Mouse (Mus musculus) CH12F3 (cell line): ENCODE results near the gene Scgb1b30.
"Not testable (repeated sequence)": the region's sequence is repeated elsewhere in the genome, so short reads cannot be mapped to it uniquely, and the experiment has no call there.

Experiments used
- in situ Hi-C: fragments of 300-500 bp; cut with MboI; formaldehyde crosslinking; loops from 2 replicates; pipeline ENCODE4 v1.14.3; 2020; ENCODE audit warnings: low sequenced_read_pairs

Gene Scgb1b30

GRCm38 (mm10) chr7:34094911-34095481, at the start of gene Scgb1b30:
Gene Scgb1b30 (plus strand): TSS chr7:34095431.
- in situ Hi-C loops: no loop called here

GRCm38 (mm10) chr7:34068132-34068531, 27.1 kb upstream of the Scgb1b30 start:
- in situ Hi-C loops: not testable (repeated sequence)

DNA sequence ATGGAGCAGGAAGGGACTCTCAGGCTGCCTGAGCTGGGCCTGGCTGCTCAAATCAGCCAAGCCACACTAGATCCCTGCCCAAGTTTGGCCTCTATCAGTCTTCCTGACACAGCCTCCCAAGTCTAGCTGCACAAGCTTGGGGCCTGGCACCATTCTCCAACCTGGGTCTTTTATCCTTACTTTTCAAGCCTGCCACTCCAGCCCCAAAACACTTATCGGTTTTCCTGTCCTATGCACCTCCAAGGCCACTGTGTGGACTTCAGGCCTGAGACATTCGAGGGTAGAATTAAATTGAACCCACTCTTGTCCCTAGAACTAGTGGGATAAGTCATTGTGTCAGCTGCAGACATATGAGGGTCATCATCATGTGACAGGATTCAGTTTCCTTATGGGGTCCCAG, 4.8 kb downstream of the Scgb1b30 start:
- in situ Hi-C loops: no loop called here

DNA sequence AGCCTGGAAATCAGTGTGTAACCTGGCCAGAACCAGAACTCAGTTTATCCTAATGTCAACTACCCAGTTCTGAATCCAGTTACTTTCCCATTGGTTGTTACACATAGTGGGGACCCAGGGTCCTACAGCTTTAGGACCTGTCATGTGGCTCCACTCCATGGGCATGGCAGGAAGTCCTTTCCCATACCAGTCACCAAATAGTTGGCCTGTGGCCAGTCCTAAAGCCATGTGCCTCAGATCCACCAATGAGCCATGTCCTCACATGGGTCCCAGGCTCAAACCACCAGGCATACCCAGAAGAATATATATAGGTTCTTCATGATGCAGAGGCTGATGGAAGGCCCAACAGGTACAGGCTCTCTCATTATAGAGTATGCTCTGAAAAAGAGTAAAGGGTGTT, 6.0 kb downstream of the Scgb1b30 start:
- in situ Hi-C loops: no loop called here

DNA sequence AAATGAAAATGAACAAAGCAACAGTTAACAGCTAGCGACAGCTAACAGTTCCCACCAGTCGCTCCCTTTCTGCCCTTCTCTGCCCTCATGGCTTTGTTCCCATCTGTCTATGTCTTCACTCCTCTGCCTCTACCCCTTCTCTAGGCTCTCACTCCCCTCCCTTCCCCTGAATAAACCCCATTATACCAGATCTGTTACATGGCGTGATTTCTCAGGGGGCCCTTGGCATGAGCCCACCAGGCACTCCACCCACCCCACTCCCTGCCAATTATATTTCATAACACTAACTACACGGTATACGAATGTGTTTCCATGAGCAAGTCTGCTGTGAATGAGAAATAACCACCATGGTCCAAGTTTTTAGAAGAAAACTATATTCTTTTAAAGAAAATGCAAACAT, 14.0 kb downstream of the Scgb1b30 start:
- in situ Hi-C loops: no loop called here

- in situ Hi-C loops: no loop called here
Measured at GRCm38 (mm10) chr7:34116601-34117000, 21.4 kb downstream of the Scgb1b30 start.

DNA sequence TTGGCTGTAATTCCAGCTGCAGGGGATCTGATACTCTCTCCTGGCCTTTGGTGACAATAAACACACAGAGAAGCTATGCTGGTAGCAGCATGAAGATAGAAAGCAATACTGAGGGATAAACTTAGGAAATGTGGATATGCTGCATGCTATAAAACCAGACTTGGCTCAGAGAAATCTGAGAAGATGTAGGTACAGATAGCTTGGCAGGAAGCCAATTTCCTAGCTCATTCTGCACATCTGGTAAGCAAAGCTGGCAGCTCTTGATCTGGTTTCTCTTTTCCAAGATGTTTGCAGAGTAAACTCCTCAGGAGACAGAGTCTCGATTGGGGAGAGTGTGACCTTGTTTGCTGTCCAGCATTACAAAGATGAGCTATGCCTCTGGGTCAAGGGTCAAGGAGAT, 25.4 kb downstream of the Scgb1b30 start:
- in situ Hi-C loops: not testable (repeated sequence)

- in situ Hi-C loops: no loop called here
Measured at GRCm38 (mm10) chr7:34122987-34123720, 27.9 kb downstream of the Scgb1b30 start.

DNA sequence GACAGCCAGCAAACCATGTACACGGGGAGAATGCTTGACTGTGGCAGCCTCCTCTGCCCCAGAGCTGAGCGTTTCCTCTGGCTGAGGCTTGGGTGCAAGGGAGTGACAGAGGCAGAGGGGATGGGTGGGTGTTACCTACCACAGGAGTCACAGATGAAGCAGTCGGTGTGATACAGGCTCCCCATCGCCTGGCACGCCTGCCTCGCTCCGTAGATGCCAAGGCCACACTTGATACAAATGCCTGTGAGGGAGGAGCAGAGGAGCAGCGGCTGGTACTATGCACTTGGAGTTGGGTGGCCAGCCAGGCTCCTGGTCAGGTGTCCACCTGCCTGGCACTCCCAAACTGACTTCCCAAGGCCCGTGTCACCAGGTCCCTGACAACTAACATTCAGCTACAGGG, 30.1 kb downstream of the Scgb1b30 start:
- in situ Hi-C loops: no loop called here

GRCm38 (mm10) chr7:34126291-34126690, 31.1 kb downstream of the Scgb1b30 start:
- in situ Hi-C loops: no loop called here

GRCm38 (mm10) chr7:34131118-34131517, 35.9 kb downstream of the Scgb1b30 start:
- in situ Hi-C loops: no loop called here

- in situ Hi-C loops: no loop called here
Measured at GRCm38 (mm10) chr7:34131959-34132354, 36.7 kb downstream of the Scgb1b30 start.

GRCm38 (mm10) chr7:34132355-34133079, 37.3 kb downstream of the Scgb1b30 start:
- in situ Hi-C loops: no loop called here

DNA sequence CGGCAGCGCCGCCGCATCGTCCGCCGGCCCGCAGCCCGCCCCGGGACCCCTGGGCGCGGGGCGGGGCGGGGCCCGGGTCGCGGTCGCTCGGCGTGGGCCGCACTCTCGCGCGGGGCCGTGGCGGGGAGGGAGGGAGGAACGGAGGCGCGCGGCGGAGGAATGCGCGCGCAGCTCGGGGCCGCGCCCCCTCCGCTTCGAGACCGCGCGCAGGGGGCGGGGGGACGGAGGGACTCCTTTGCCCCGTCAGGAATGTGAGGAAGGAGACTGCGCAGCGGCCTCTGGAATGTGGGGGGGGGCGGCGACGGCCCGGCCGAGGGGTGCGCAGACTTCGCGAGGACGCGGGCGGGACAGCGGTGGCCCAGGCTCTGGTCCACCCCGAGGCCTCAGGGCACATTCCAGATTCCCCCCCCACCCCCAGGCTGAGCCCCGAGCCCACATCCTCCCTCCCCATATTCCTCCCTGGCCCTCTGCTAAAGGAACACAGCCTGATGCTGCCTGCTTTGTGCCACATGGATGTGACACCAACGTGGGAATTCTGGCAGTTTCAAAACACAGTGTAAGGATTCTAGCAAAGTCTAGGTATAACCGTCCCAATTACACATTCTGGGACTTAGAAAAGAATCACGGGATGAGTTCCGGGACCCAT, 38.0 kb downstream of the Scgb1b30 start, which contains the start of gene Wtip:
Gene Wtip, minus strand, starts transcription at position 152 of the 646 bp plus-strand sequence.
- in situ Hi-C loops: no loop called here

GRCm38 (mm10) chr7:34134336-34134735, 39.1 kb downstream of the Scgb1b30 start:
- in situ Hi-C loops: no loop called here

DNA sequence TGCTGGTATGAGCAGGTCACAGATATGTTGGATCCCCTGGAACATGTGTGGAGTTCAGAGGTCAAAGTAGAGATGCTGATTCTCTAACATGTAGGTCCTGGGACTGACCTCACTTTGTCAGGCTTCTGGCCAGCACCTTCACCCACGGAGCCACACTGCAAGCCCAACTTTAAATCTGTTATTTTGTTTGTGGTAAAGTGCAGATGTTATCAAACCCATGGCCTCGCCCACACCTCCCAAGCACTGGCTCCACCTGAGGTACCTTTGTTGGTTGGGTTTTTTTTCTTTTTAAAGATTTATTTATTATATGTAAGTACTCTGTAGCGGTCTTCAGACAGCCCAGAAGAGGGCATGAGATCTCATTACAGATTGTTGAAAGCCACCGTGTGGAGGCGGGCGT, 44.3 kb downstream of the Scgb1b30 start:
- in situ Hi-C loops: no loop called here

DNA sequence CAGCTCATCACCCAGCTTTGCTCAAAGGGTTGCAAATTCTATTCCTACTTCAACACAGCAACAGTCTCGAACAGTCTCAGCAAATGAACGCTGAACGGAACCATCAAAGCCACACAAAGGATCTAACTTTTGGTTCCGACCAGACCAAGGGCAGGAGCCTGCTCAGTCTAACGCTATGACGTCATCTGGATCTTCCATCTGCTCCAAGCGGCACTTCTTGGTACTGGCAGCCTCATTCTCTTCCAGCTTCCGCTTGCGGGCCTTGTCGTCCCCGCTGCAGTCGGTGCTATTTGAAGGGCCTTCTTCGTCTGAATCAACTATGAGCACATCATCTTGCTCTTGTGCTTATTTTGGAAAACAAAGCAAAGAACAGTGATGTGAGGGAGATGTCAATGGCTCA, 45.9 kb downstream of the Scgb1b30 start:
- in situ Hi-C loops: no loop called here

DNA sequence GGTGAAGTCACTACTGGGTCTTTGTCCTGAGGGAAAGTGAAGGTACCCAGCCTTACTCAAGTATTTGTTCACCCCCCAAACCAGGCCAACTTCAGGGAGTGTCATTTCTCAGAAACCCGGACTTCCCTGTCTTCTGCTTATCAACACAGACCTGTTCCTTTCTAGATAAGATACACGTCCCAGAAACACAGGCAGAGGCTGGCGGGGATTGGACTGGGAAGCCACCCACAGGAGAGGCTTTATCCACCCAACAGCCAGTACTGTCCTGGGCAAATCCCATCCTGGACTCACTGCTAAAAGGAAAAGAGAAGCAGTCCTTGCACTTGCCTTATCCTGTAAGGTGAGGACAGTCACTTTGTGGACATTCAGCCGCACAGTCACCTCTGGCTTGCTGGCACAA, 52.0 kb downstream of the Scgb1b30 start:
- in situ Hi-C loops: no loop called here
